Mouse (Mus musculus): ENCODE results near the gene Dnajb8.

Gene Dnajb8

GRCm38 (mm10) chr6:88232221-88232620 lies 10.2 kb downstream of the Dnajb8 start:
- DNase-seq, result no peak

GRCm38 (mm10) chr6:88233996-88234395 lies 11.9 kb downstream of the Dnajb8 start:
- DNase-seq, result peak; percentile 28

- DNase-seq, result no peak
Observed at GRCm38 (mm10) chr6:88235461-88235860, 13.4 kb downstream of the Dnajb8 start.

GRCm38 (mm10) chr6:88235983-88236382 lies 13.9 kb downstream of the Dnajb8 start:
- DNase-seq, result no peak

GRCm38 (mm10) chr6:88236513-88236912 lies 14.4 kb downstream of the Dnajb8 start:
- DNase-seq, result peak; percentile 13

GRCm38 (mm10) chr6:88242604-88243003 lies 20.5 kb downstream of the Dnajb8 start:
- DNase-seq, result peak; percentile 76

- no peak for DNase-seq
Observed at GRCm38 (mm10) chr6:88249231-88249630, 27.2 kb downstream of the Dnajb8 start.

- no peak for DNase-seq
Observed at GRCm38 (mm10) chr6:88251396-88251795, 29.3 kb downstream of the Dnajb8 start.

GRCm38 (mm10) chr6:88251798-88252478 lies 29.9 kb downstream of the Dnajb8 start:
- DNase-seq, result no peak

GRCm38 (mm10) chr6:88254082-88254481 lies 32.0 kb downstream of the Dnajb8 start:
- no peak for DNase-seq

GRCm38 (mm10) chr6:88255435-88255834 lies 33.4 kb downstream of the Dnajb8 start:
- no peak for DNase-seq

- no peak for DNase-seq
Observed at GRCm38 (mm10) chr6:88259621-88260020, 37.6 kb downstream of the Dnajb8 start.

GRCm38 (mm10) chr6:88260645-88261044 lies 38.6 kb downstream of the Dnajb8 start:
- no peak for DNase-seq

- DNase-seq, result no peak
Observed at GRCm38 (mm10) chr6:88262160-88262559, 40.1 kb downstream of the Dnajb8 start.

GRCm38 (mm10) chr6:88265355-88265754 lies 43.3 kb downstream of the Dnajb8 start:
- no peak for DNase-seq

GRCm38 (mm10) chr6:88266055-88266454 lies 44.0 kb downstream of the Dnajb8 start:
- DNase-seq, result no peak

GRCm38 (mm10) chr6:88267068-88267467 lies 45.0 kb downstream of the Dnajb8 start:
- peak; percentile 47 for DNase-seq

- no peak for DNase-seq
Observed at GRCm38 (mm10) chr6:88267970-88268369, 45.9 kb downstream of the Dnajb8 start.

GRCm38 (mm10) chr6:88274623-88275022 lies 52.6 kb downstream of the Dnajb8 start:
- DNase-seq, result no peak

- no peak for DNase-seq
Observed at GRCm38 (mm10) chr6:88276221-88276620, 54.2 kb downstream of the Dnajb8 start.

- DNase-seq, result no peak
Observed at GRCm38 (mm10) chr6:88277242-88277641, 55.2 kb downstream of the Dnajb8 start.

- no peak for DNase-seq
Observed at GRCm38 (mm10) chr6:88278141-88278540, 56.1 kb downstream of the Dnajb8 start.

- DNase-seq, result no peak
Observed at GRCm38 (mm10) chr6:88290129-88290766, 68.2 kb downstream of the Dnajb8 start.

- DNase-seq, result peak; percentile 31
Observed at GRCm38 (mm10) chr6:88292274-88292909, 70.3 kb downstream of the Dnajb8 start.
